Mouse (Mus musculus) T-helper 1 cell (primary cell): ENCODE measurements around the gene Cd209a.
"Not testable (repeated sequence)": the region's sequence is repeated elsewhere in the genome, so short reads cannot be mapped to it uniquely, and the experiment has no call there.

ENCODE experiments used
- in situ Hi-C: fragments of 300-600 bp; cut with MboI, MseI; formaldehyde crosslinking; loops from one replicate; pipeline ENCODE4 v1.15.1; 2025; ENCODE audit warnings: high pct_unique_total_duplicates

The Cd209a gene

GRCm38 (mm10) chr8:3748761-3749160, at the start of gene Cd209a:
Gene Cd209a, minus strand, starts transcription at chr8:3748984.
- in situ Hi-C loops, result no loop called here

- in situ Hi-C loops, result not testable (repeated sequence)
Measured at GRCm38 (mm10) chr8:3768641-3769040, 19.9 kb upstream of the Cd209a start.

GRCm38 (mm10) chr8:3754261-3754850, 5.6 kb upstream of the Cd209a start:
- in situ Hi-C loops, result no loop called here

- in situ Hi-C loops, result no loop called here
Measured at GRCm38 (mm10) chr8:3736947-3737346, 11.8 kb downstream of the Cd209a start.

GRCm38 (mm10) chr8:3735599-3735998, 13.2 kb downstream of the Cd209a start:
- in situ Hi-C loops, result no loop called here

GRCm38 (mm10) chr8:3734084-3734483, 14.7 kb downstream of the Cd209a start:
- in situ Hi-C loops, result no loop called here

- in situ Hi-C loops, result no loop called here
Measured at GRCm38 (mm10) chr8:3721041-3721440, 27.7 kb downstream of the Cd209a start.

- in situ Hi-C loops, result no loop called here
Measured at GRCm38 (mm10) chr8:3720551-3720950, 28.2 kb downstream of the Cd209a start, which contains the start of gene Clec4g. Gene Clec4g, minus strand, starts transcription at chr8:3720651.

- in situ Hi-C loops, result no loop called here
Measured at GRCm38 (mm10) chr8:3718559-3718958, 30.2 kb downstream of the Cd209a start.

GRCm38 (mm10) chr8:3717321-3717954, 31.3 kb downstream of the Cd209a start:
- in situ Hi-C loops, result no loop called here

GRCm38 (mm10) chr8:3711646-3712045, 37.1 kb downstream of the Cd209a start:
- in situ Hi-C loops, result no loop called here

- in situ Hi-C loops, result no loop called here
Measured at GRCm38 (mm10) chr8:3710312-3710711, 38.5 kb downstream of the Cd209a start.

- in situ Hi-C loops, result loop anchor here (5.0 to 10.0 kb wide), 2 partner anchors 410 to 657 kb away; no protein-coding TSS in a partner anchor
Measured at GRCm38 (mm10) chr8:3707611-3708010, 41.2 kb downstream of the Cd209a start.

- in situ Hi-C loops, result loop anchor here (5.0 to 10.0 kb wide), 2 partner anchors 412 to 659 kb away; no protein-coding TSS in a partner anchor
Measured at GRCm38 (mm10) chr8:3705711-3706110, 43.1 kb downstream of the Cd209a start.

- in situ Hi-C loops, result loop anchor here (10.0 kb wide), 1 partner anchor 663 kb away; no protein-coding TSS in a partner anchor
Measured at GRCm38 (mm10) chr8:3701491-3701890, 47.3 kb downstream of the Cd209a start.

GRCm38 (mm10) chr8:3694121-3694520, 54.7 kb downstream of the Cd209a start, which contains the start of gene Fcer2a:
Gene Fcer2a, minus strand, starts transcription at chr8:3694175.
- in situ Hi-C loops, result no loop called here
